Mouse (Mus musculus) myocyte (in vitro differentiated cells): Measurements from ENCODE around the gene Dnah9. TPM values are rescaled to one million over a fixed set of nuclear protein-coding genes. Genes with fewer than 3 reads are reported as not detected.

ENCODE experiments used
- H3K27me3 ChIP-seq: one replicate; pipeline ENCODE4 v1.6.1; 2011; ENCODE audit not compliant: control insufficient read depth, insufficient read depth, insufficient read length
- H3K36me3 ChIP-seq: one replicate; pipeline ENCODE4 v1.6.1; 2011; ENCODE audit not compliant: control insufficient read depth, insufficient read depth
- H3K4me2 ChIP-seq: one replicate; pipeline ENCODE4 v1.6.1; 2011; ENCODE audit warnings: low read depth, control low read depth
- H3K4me3 ChIP-seq: one replicate; pipeline ENCODE4 v1.5.1; 2011; ENCODE audit warnings: mild to moderate bottlenecking, control low read depth, moderate library complexity
- H3K79me2 ChIP-seq: one replicate; pipeline ENCODE4 v1.6.1; 2011; ENCODE audit not compliant: control insufficient read depth, insufficient read depth
- H3ac ChIP-seq: one replicate; pipeline ENCODE4 v1.6.1; 2011; ENCODE audit not compliant: control insufficient read depth, insufficient read length
- CEBPB ChIP-seq: IDR thresholded peaks from 2 replicates; pipeline ENCODE4 v1.6.1; 2011; ENCODE audit warnings: mild to moderate bottlenecking, moderate library complexity; ENCODE audit not compliant: poor library complexity, insufficient read depth, severe bottlenecking
- E2F4 ChIP-seq: IDR thresholded peaks from one replicate; pipeline ENCODE4 v1.6.1; 2011; ENCODE audit warnings: mild to moderate bottlenecking, control low read depth, moderate library complexity; ENCODE audit not compliant: insufficient read depth
- MAX ChIP-seq: IDR thresholded peaks from one replicate; pipeline ENCODE4 v1.6.1; 2011; ENCODE audit warnings: low read depth, mild to moderate bottlenecking, control low read depth
- MYOD1 ChIP-seq, 3 experiments: IDR thresholded peaks; one replicate each; pipeline ENCODE4 v1.6.1; 2011; ENCODE audit warnings: control low read depth in 2 of 3, low read depth in 2 of 3, mild to moderate bottlenecking in 2 of 3, moderate library complexity in 1 of 3; ENCODE audit not compliant: insufficient read length in 2 of 3, control insufficient read depth in 1 of 3
- MYOG ChIP-seq, 3 experiments: IDR thresholded peaks; one replicate each; pipeline ENCODE4 v1.6.1; 2011; ENCODE audit warnings: control low read depth in 2 of 3, low read depth in 2 of 3, mild to moderate bottlenecking in 2 of 3; ENCODE audit not compliant: insufficient read length in 2 of 3, control insufficient read depth in 1 of 3, insufficient read depth in 1 of 3
- POLR2A ChIP-seq: IDR thresholded peaks from one replicate; pipeline ENCODE4 v1.6.1; 2011; ENCODE audit warnings: low read depth, mild to moderate bottlenecking, control low read depth, moderate library complexity; ENCODE audit not compliant: insufficient read length
- POLR2AphosphoS2 ChIP-seq: IDR thresholded peaks from one replicate; pipeline ENCODE4 v1.6.1; 2011; ENCODE audit warnings: low read depth, control low read depth; ENCODE audit not compliant: insufficient read length
- REST ChIP-seq: IDR thresholded peaks from one replicate; pipeline ENCODE4 v1.6.1; 2011; ENCODE audit warnings: mild to moderate bottlenecking, control low read depth, moderate library complexity; ENCODE audit not compliant: insufficient read depth, insufficient read length
- SRF ChIP-seq: IDR thresholded peaks from one replicate; pipeline ENCODE4 v1.6.1; 2011; ENCODE audit warnings: low read depth; ENCODE audit not compliant: control insufficient read depth, insufficient read length
- TCF12 ChIP-seq: IDR thresholded peaks from one replicate; pipeline ENCODE4 v1.6.1; 2011; ENCODE audit warnings: mild to moderate bottlenecking, control low read depth; ENCODE audit not compliant: poor library complexity, insufficient read depth, severe bottlenecking
- TCF3 ChIP-seq: IDR thresholded peaks from one replicate; pipeline ENCODE4 v1.6.1; 2011; ENCODE audit warnings: low read depth, control low read depth; ENCODE audit not compliant: insufficient read length
- USF1 ChIP-seq: IDR thresholded peaks from one replicate; pipeline ENCODE4 v1.6.1; 2011; ENCODE audit warnings: low read depth, mild to moderate bottlenecking, control low read depth, moderate library complexity
- polyA plus RNA-seq: library from polyadenylated mRNA; unstranded; fragments of >200 nt; fragmentation: generic; extraction: Trizol; gene quantifications from one replicate; pipeline ENCODE4 v1.2.1, GENCODE M21; 2012; ENCODE audit warnings: missing spikeins

Dnah9 gene
- polyA plus RNA-seq, 1 experiment = not detected

- peak overlapping the region; percentile 39 for H3K4me2 ChIP-seq
- no peak for TF ChIP-seq TCF3
- TF ChIP-seq SRF = no peak
- no peak for TF ChIP-seq CEBPB
- no peak for TF ChIP-seq MAX
- no peak for TF ChIP-seq REST
- no peak for TF ChIP-seq MYOG (IDR thresholded peaks at IDR 0.05; ENCODE audit: control insufficient read depth in 1 of 3, insufficient read depth in 1 of 3, insufficient read length in 2 of 3, low read depth in 2 of 3)
- TF ChIP-seq POLR2A = no peak
- no peak for TF ChIP-seq USF1
- no peak for TF ChIP-seq E2F4
- TF ChIP-seq TCF12 = no peak
- no peak for TF ChIP-seq POLR2AphosphoS2
- no peak for TF ChIP-seq MYOD1 (IDR thresholded peaks at IDR 0.05; ENCODE audit: control insufficient read depth in 1 of 3, insufficient read length in 2 of 3, low read depth in 2 of 3)
- no peaks in the 10 kb centered on the region for H3K36me3 ChIP-seq
- H3K4me3 ChIP-seq = no peak overlapping the region
- H3K79me2 ChIP-seq = no peaks in the 10 kb centered on the region
- H3ac ChIP-seq = no peak overlapping the region
- no peaks in the 10 kb centered on the region for H3K27me3 ChIP-seq
These were observed 373.7 kb downstream of the Dnah9 start for GRCm38 (mm10) chr11:65794428-65795219.

GRCm38 (mm10) chr11:65788154-65788553 is 380.2 kb downstream of the Dnah9 start, which contains the start of gene Map2k4:
Map2k4 (minus strand) TSS chr11:65788297.
- peak within 1 kb of the TSS; percentile 73 for H3K4me2 ChIP-seq
- H3K4me3 ChIP-seq = peak within 1 kb of the TSS; percentile 40
- H3K36me3 ChIP-seq = no peaks in the 10 kb centered on the region
- TF ChIP-seq REST (no peak), SRF (peak; percentile 45), POLR2AphosphoS2 (peak; percentile 88), POLR2A (peak; percentile 96)
- no peaks in the 10 kb centered on the region for H3K27me3 ChIP-seq
- peaks cover 45% of the 10 kb centered on the region for H3K79me2 ChIP-seq
- peak within 1 kb of the TSS; percentile 60 for H3ac ChIP-seq

GRCm38 (mm10) chr11:65787421-65788151 is 380.8 kb downstream of the Dnah9 start:
- H3K4me3 ChIP-seq = peak overlapping the region; percentile 40

DNA sequence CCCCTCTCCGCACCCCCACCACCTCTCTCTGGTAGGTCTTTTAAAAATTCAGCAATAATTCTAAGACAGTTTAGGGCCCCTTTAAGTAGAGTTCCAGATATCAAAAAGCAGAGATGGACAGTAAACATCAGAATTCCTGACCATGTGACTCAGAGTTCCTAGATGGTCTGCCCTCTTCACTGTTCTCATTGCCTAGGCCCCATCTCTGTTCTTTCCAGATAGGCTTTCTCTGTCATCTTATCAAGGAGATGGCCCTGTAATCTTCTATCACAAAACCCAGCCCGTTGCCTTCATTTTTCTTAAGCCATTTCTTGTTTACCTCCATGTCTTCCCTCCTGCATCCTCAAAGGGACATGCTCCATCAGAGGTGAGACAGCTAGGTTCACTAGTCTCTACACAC is 382.2 kb downstream of the Dnah9 start:
- peaks cover 62% of the 10 kb centered on the region for H3K79me2 ChIP-seq
- H3ac ChIP-seq = no peak overlapping the region
- H3K4me2 ChIP-seq = peak overlapping the region; percentile 73
- no peak for TF ChIP-seq MAX
- TF ChIP-seq MYOD1 (IDR thresholded peaks at IDR 0.05; ENCODE audit: control insufficient read depth in 1 of 3, insufficient read length in 2 of 3, low read depth in 2 of 3) = no peak
- TF ChIP-seq TCF3 = no peak
- TF ChIP-seq USF1 = peak; percentile 32
- H3K27me3 ChIP-seq = no peaks in the 10 kb centered on the region
- H3K36me3 ChIP-seq = peaks cover 3% of the 10 kb centered on the region
- H3K4me3 ChIP-seq = no peak overlapping the region

More at GRCm38 (mm10) chr11:65787421-65788151, 380.8 kb downstream of the Dnah9 start:
- peak overlapping the region; percentile 73 for H3K4me2 ChIP-seq
- H3K27me3 ChIP-seq = no peaks in the 10 kb centered on the region
- peaks cover 50% of the 10 kb centered on the region for H3K79me2 ChIP-seq
- no peaks in the 10 kb centered on the region for H3K36me3 ChIP-seq
- no peak for TF ChIP-seq REST
- TF ChIP-seq TCF3 = no peak
- no peak for TF ChIP-seq MYOG (IDR thresholded peaks at IDR 0.05; ENCODE audit: control insufficient read depth in 1 of 3, insufficient read depth in 1 of 3, insufficient read length in 2 of 3, low read depth in 2 of 3)
- TF ChIP-seq CEBPB = no peak
- TF ChIP-seq E2F4 = no peak
- TF ChIP-seq POLR2AphosphoS2 = no peak
- TF ChIP-seq SRF = no peak
- no peak for TF ChIP-seq POLR2A
- no peak for TF ChIP-seq USF1
- no peak for TF ChIP-seq MAX
- no peak for TF ChIP-seq MYOD1 (IDR thresholded peaks at IDR 0.05; ENCODE audit: control insufficient read depth in 1 of 3, insufficient read length in 2 of 3, low read depth in 2 of 3)
- no peak for TF ChIP-seq TCF12
- H3ac ChIP-seq = peak overlapping the region; percentile 60

- Histone ChIP-seq H3K27me3 (no peaks in the 10 kb centered on the region), H3K4me3 (no peak overlapping the region), H3ac (no peak overlapping the region), H3K4me2 (no peak overlapping the region), H3K36me3 (peaks cover 5% of the 10 kb centered on the region), H3K79me2 (peaks cover 82% of the 10 kb centered on the region)
- no peak for TF ChIP-seq E2F4
- no peak for TF ChIP-seq SRF
- no peak for TF ChIP-seq MYOG (IDR thresholded peaks at IDR 0.05; ENCODE audit: control insufficient read depth in 1 of 3, insufficient read depth in 1 of 3, insufficient read length in 2 of 3, low read depth in 2 of 3)
- no peak for TF ChIP-seq REST
- no peak for TF ChIP-seq POLR2AphosphoS2
- TF ChIP-seq MYOD1 (IDR thresholded peaks at IDR 0.05; ENCODE audit: control insufficient read depth in 1 of 3, insufficient read length in 2 of 3, low read depth in 2 of 3) = no peak
- no peak for TF ChIP-seq CEBPB
- TF ChIP-seq POLR2A = no peak
These were observed 386.8 kb downstream of the Dnah9 start for GRCm38 (mm10) chr11:65781596-65781995.
